Mouse (Mus musculus): ENCODE data around the gene Adamtsl4. TPM values are rescaled to one million over a fixed set of nuclear protein-coding genes. Genes with fewer than 3 reads are reported as not detected.

The Adamtsl4 gene
- 10 to 100 TPM; 48.3 to 57.2 TPM for total RNA-seq (2021)
- long read RNA-seq, experiment 1, full-length matches to known transcripts, result 29 of 57 reads
- long read RNA-seq, experiment 1, partial matches to known transcripts, result 23 of 57 reads
- long read RNA-seq, experiment 1, other reads (novel, unspliced or antisense), result 5 of 57 reads
- long read RNA-seq, experiment 2, full-length matches to known transcripts, result 29 of 61 reads
- long read RNA-seq, experiment 2, partial matches to known transcripts, result 21 of 61 reads
- long read RNA-seq, experiment 2, other reads (novel, unspliced or antisense), result 11 of 61 reads

DNA sequence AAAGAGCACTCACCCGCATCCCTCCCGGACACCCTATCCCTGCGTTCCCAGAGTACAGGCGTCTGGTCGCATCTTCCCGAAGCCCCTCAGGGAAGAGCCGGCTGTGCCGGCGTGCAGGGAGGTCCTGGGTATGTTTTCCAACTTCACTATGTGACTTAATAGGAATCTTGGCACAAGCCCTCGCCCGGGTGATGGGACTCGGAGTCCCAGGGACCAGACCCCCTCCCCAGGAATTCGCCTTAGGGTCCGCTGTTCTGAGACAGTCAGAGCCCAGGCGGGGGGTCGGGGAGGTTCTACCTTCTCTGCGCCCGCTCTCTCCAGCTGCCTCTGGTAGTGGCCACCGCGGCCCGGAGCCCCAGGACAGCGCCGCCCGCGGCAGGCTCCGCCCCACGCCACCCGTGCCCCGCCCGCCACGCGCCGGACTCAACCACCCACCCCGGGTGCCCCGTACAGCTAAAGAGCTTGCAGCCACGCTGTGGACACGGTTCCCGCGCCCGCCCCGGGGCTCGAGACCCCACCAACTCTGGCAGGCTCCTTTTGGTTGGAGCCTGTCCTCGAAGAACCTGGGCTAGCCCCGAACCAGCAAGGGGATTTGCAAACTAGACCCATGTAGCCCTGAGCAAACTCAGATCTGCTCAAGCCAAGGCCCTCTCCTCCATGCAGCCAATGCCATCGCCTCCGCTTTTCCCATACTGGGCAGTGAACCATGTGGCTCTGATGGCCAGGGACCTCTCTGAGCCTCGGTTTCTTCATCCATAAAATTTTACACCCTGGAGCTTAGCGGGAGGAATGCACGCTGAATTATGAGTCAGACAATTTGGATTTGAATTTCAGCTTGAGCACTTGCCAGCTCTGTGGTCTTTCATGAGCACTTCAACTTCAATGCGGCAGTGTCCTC is at the start of gene Adamtsl4:
TSS of gene Adamtsl4 (minus strand) at position 394 of the 898 bp plus-strand sequence.
- intact Hi-C loops (cut with DNase I), result no loop called here
- peak; percentile 85 to 89 for DNase-seq

DNA sequence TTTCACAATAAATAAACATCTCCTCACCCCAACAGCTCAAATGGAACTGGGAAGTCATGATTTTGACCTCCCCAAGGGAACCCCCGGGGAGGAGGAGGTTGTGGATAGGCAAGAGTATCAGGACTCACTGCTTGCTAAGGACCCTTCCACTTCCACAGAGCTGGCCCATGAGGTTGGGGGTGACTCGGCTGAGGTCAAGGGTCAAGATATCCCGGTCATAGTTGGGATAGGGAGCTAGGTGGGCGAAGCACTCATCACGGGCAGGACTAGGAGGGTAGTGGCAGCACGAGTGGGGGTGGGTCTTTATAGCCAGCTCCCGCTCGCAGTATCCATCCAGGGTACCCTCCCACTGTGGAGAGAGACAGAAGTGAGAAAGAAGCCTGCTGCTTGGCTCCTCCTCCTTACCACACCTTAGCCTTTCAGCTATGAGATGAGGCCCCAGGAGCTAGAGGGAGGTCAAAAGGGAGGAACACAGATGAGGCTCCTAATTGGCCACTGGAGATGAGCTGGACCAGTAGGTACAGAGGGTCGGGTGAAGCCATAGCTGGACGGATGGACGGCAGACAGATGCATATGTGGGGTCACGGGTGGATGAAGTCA is 47.5 kb upstream of the Adamtsl4 start:
- intact Hi-C loops (cut with DNase I), result no loop called here

DNA sequence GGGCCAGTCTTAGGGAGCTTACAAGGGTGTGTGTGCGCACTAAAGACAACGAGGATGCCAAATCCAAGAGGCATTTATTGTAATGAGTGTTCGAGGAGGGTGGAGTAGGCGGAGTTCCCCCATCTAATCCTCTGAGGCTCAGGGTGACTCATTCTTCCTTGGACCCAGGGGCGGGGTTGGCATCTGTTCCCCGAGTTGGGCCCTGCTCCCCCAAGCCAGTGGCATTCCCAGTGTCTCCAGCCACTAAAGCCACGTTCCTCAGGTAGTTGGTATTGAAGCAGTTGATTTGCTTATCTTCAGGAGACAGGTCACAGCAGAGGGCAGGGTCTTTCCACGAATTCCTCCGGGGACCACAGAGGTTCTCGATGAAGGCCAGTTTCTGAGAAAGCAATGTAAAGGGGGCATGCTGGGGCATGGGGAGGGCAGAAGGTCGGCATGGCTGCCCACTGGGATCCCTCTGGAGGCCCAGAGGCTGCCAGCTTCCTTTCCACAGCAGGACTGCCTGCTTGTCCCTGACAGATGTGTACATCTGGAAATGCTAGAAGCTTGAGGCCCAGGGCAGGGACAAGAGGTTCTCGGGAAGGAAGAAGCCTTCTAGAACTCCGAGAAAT is 46.5 kb upstream of the Adamtsl4 start:
- peak in 1 of 2 experiments; percentile 30 for DNase-seq
- intact Hi-C loops (cut with DNase I), result no loop called here

More for the DNA sequence above, 47.5 kb upstream of the Adamtsl4 start:
- DNase-seq, result no peak

GRCm38 (mm10) chr3:95732744-95733521 is 45.2 kb upstream of the Adamtsl4 start:
- intact Hi-C loops (cut with DNase I), result no loop called here
- peak; percentile 41 to 56 for DNase-seq

DNA sequence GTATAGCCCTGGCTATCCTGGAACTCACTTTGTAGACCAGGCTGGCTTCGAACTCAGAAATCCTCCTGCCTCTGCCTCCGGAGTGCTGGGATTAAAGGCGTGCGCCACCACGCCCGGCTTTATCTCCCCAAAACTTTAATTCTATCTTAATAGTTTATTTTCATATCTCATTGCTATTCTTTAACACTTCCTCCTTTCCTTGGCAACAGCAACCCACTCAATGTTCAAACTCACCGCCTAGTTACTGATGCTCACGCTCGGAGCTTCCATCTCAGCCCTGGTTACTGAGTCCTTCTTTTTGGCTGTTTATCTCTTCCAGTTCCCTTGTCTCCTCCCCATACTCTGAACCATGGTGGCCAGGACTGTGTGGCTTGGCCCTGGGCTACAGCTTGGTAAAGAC is 44.6 kb upstream of the Adamtsl4 start:
- intact Hi-C loops (cut with DNase I), result no loop called here
- DNase-seq, result no peak

GRCm38 (mm10) chr3:95731802-95732201 is 44.1 kb upstream of the Adamtsl4 start:
- intact Hi-C loops (cut with DNase I), result no loop called here
- no peak for DNase-seq

- intact Hi-C loops (cut with DNase I), result no loop called here
- DNase-seq, result no peak
Measured at GRCm38 (mm10) chr3:95730431-95730830, 42.7 kb upstream of the Adamtsl4 start.

- intact Hi-C loops (cut with DNase I), result no loop called here
- DNase-seq, result peak; percentile 34 to 56
Measured at GRCm38 (mm10) chr3:95728906-95729305, 41.2 kb upstream of the Adamtsl4 start.

GRCm38 (mm10) chr3:95726696-95727358 is 39.1 kb upstream of the Adamtsl4 start:
- intact Hi-C loops (cut with DNase I), result no loop called here
- DNase-seq, result no peak

DNA sequence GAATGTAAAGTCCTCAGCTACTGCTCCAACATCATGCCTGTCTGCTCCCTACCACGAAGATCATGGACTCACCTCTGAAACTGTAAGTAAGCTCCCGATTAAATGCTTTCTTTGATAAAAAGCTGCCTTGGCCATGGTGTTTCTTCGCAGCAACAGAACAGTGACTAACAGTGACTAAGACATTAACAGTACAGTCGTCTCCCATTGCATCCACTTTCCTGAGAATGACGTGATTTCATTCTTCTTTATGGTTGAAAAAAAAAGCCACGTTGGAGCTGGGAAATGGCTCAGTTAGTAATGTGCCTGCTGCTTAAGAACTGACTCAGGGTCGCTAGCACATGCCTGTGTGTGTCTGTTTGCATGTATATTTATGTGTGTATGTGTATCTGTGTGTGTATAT is 38.1 kb upstream of the Adamtsl4 start:
- intact Hi-C loops (cut with DNase I), result no loop called here
- no peak for DNase-seq

GRCm38 (mm10) chr3:95722386-95722785 is 34.7 kb upstream of the Adamtsl4 start:
- DNase-seq, result no peak
- intact Hi-C loops (cut with DNase I), result no loop called here

DNA sequence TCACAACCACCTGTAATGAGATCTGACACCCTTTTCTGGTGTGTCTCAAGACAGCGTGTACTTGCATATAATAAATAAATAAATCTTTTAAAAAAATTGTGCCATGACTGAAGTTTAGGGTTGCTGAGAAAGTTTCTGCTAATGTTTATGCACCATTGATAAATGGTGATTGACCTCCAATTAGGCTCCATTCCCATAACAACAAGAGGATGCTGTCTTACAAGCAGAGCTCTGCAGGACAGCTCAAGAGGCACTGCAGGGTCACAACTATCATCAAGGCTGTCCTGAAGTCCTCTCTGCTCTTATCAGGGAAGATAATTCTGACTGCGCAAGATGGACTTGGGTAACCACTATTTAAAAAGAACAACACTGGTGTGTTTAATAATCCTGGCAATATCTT is 30.4 kb upstream of the Adamtsl4 start:
- intact Hi-C loops (cut with DNase I), result no loop called here
- no peak for DNase-seq

DNA sequence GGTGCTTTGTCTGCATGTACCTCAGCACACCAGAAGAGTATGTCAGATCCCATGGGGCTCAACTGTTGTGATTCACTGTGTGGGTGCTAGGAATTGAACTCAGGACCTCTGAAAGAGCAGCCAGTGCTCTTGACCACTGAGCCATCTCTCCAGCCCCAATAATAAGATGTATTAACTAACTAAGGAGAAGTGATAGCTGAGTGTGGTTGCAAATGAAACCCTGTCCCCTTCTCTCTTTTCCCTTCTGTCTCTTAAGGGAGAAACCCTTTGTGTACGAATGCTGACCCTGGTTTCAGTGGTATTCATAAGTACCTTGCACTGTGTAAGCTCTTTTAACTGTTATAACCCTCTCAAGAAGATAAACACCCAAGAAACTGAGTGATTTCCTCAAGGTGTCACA is 28.4 kb upstream of the Adamtsl4 start:
- DNase-seq, result no peak
- intact Hi-C loops (cut with DNase I), result no loop called here

DNA sequence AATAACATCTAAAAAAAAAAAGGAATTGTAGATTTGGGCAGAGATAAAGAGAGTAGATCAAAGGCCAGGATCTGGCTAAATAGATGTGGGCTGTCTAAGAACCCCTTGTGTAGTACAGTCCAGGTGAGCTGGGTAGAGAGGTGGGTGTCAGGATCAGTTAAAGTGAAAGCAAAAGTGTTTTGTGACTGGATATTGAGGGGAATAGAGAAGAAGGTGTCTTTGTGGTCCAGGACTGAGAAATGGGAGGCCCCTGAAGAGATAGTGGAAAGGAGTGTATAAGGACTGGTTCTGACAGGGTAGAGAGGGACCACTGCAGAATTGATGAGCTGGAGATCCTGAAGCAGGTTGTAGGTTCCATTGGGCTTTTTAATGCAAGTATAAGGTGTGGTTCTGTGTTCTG is 22.2 kb upstream of the Adamtsl4 start:
- intact Hi-C loops (cut with DNase I), result no loop called here
- no peak for DNase-seq

DNA sequence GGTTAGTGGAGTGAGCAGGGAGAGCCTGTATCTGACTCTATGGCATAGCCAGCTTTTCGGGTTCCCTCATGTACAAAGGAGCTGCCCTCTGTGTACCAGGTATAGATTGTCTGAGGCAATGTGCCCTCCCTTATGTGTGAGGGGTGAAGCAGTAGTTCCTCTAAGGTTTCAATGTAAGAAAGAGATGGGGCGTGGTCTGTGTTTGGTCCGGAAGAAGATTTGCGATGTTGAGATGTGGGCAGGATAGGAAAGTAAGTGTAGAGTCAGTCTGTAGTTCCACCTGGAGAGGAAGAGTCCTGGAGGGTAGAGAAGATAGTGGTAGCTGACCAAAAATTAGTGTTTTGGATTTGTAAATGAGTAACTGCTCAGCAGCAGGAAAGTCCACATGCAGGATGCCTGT is 21.3 kb upstream of the Adamtsl4 start:
- intact Hi-C loops (cut with DNase I), result no loop called here
- DNase-seq, result no peak

DNA sequence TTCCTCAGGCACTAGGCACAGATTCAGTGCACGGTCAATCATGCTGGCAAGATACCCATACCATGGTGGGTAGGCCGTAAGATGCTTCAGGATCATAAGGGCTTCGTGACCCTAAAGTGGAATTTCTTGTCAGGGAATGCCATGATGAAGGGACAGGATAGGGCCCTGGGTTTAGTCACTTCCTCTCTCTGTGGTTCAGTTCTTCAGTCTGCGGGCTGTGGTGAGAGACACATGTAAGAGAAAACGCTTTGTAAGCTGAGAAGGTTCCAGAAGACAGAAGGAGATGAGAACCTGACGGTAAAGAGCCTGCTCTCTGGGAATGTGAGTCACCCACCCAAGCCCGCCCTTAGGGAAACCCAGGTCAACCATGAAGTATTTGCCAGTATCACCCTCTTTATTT is 19.8 kb upstream of the Adamtsl4 start:
- intact Hi-C loops (cut with DNase I), result no loop called here
- no peak for DNase-seq

DNA sequence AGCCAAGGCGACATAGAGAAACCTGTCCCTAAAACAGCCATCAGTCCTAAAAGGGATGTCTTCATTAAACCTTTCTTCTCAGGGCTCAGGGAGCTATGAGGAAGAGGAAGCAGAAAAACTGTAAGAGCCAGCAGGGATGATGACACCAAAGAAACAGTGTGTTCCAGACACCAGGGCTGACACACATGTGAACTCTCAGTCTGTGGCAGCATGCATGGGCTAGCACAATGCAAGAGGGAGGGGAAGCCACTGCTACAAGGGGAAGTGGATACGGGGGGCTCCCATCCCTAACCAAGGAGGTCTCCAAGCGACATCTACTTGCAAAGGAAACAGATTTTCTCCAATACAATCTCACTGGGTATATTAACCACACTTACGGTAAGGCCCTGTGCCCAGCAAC is 18.6 kb upstream of the Adamtsl4 start:
- intact Hi-C loops (cut with DNase I), result no loop called here
- no peak for DNase-seq

DNA sequence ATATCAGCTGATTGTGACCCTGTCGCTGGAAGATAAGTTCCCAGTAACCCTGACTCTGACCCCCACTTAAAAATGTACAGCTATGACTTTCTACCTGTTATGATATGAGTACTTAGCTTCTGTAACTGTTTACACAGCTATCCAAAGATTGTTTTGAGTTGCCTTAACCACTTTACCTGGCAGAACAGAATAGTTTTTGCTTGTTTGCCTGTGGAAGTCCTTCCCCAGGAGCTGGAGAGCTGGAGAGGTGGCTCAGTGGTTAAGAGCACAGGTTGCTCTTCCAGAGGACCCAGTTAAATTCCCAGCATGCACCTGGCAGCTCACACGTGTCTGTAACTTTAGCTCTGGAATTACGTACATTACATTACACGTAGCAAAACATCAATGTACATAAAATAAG is 16.9 kb upstream of the Adamtsl4 start:
- intact Hi-C loops (cut with DNase I), result no loop called here
- no peak for DNase-seq

- no peak for DNase-seq
- intact Hi-C loops (cut with DNase I), result no loop called here
Measured at GRCm38 (mm10) chr3:95703276-95703675, 15.6 kb upstream of the Adamtsl4 start.

Measured in heart, postnatal 14 days (tissue).